Mouse (Mus musculus) 3134 (cell line): ENCODE measurements around the gene Rfesd.

Experiments used
- DNase-seq: peaks from one replicate; pipeline ENCODE4 v3.0.0-alpha.2; 2011; ENCODE audit warnings: low spot score; ENCODE audit not compliant: insufficient read length; ENCODE audit errors: extremely low read depth

Gene Rfesd

GRCm38 (mm10) chr13:76017974-76018843 lies at the start of gene Rfesd:
Rfesd (minus strand) TSS chr13:76018719.
- peak; percentile 98 for DNase-seq

GRCm38 (mm10) chr13:76064363-76064945 lies 45.9 kb upstream of the Rfesd start:
- DNase-seq, result no peak

- no peak for DNase-seq
These were observed 45.0 kb upstream of the Rfesd start for GRCm38 (mm10) chr13:76063548-76063947.

GRCm38 (mm10) chr13:76062569-76062968 lies 44.0 kb upstream of the Rfesd start:
- DNase-seq, result no peak

GRCm38 (mm10) chr13:76062126-76062525 lies 43.6 kb upstream of the Rfesd start:
- no peak for DNase-seq

- DNase-seq, result no peak
These were observed 41.1 kb upstream of the Rfesd start for GRCm38 (mm10) chr13:76059591-76059990.

- DNase-seq, result no peak
These were observed 38.9 kb upstream of the Rfesd start for GRCm38 (mm10) chr13:76057267-76058069.

- DNase-seq, result no peak
These were observed 38.4 kb upstream of the Rfesd start, which contains the start of gene Gpr150 for GRCm38 (mm10) chr13:76056896-76057266. Gpr150 (minus strand) TSS chr13:76056996.

GRCm38 (mm10) chr13:76056261-76056724 lies 37.8 kb upstream of the Rfesd start:
- DNase-seq, result peak; percentile 18

GRCm38 (mm10) chr13:76055391-76056232 lies 37.1 kb upstream of the Rfesd start:
- peak; percentile 5 for DNase-seq

- DNase-seq, result no peak
These were observed 26.5 kb upstream of the Rfesd start for GRCm38 (mm10) chr13:76044971-76045370.

- DNase-seq, result no peak
These were observed 23.9 kb upstream of the Rfesd start for GRCm38 (mm10) chr13:76042455-76042854.

- DNase-seq, result no peak
These were observed 6.1 kb upstream of the Rfesd start for GRCm38 (mm10) chr13:76024588-76024987.

- DNase-seq, result no peak
These were observed 3.3 kb upstream of the Rfesd start for GRCm38 (mm10) chr13:76021782-76022181.

- no peak for DNase-seq
These were observed 403 bp upstream of the Rfesd start for GRCm38 (mm10) chr13:76018844-76019400.

- DNase-seq, result no peak
These were observed 1.1 kb downstream of the Rfesd start for GRCm38 (mm10) chr13:76017465-76017864.

GRCm38 (mm10) chr13:76014511-76014910 lies 4.0 kb downstream of the Rfesd start:
- no peak for DNase-seq

GRCm38 (mm10) chr13:76003272-76003671 lies 15.2 kb downstream of the Rfesd start:
- DNase-seq, result no peak

GRCm38 (mm10) chr13:75992169-75993028 lies 26.1 kb downstream of the Rfesd start:
- no peak for DNase-seq
